Mouse (Mus musculus) limb, embryonic 11.5 days (tissue): ENCODE results near the gene Cpne5. TPM values are rescaled to one million over a fixed set of nuclear protein-coding genes. Genes with fewer than 3 reads are reported as not detected.

Experiments
- ATAC-seq: fragments of 200-750 bp; cut with Nextera tagmentation; 2 replicates; pipeline ENCODE4 v1.8.0; 2017; ENCODE audit warnings: low read depth; ENCODE audit not compliant: insufficient number of reproducible peaks, low FRiP score, low TSS enrichment
- DNase-seq: peaks from one replicate; pipeline ENCODE4 v3.0.0-alpha.2; 2015; ENCODE audit warnings: low spot score
- H3K27ac ChIP-seq: fragments of 300-500 bp; sonication (generic); replicated peaks from 2 replicates; pipeline ENCODE4 v1.5.1; 2014; ENCODE audit warnings: low read depth, mild to moderate bottlenecking, low read length
- H3K27me3 ChIP-seq: fragments of 300-500 bp; sonication (generic); 2 replicates; pipeline ENCODE4 v1.6.1; 2014; ENCODE audit warnings: mild to moderate bottlenecking, low read length, mixed read lengths; ENCODE audit not compliant: control insufficient read depth, insufficient read depth
- H3K36me3 ChIP-seq: fragments of 300-500 bp; sonication (generic); 2 replicates; pipeline ENCODE4 v1.6.1; 2014; ENCODE audit warnings: mild to moderate bottlenecking, low read length, moderate library complexity, mixed read lengths; ENCODE audit not compliant: control insufficient read depth, insufficient read depth
- H3K4me1 ChIP-seq: fragments of 300-500 bp; sonication (generic); 2 replicates; pipeline ENCODE4 v1.6.1; 2014; ENCODE audit warnings: low read length, mixed read lengths; ENCODE audit not compliant: control insufficient read depth, insufficient read depth
- H3K4me2 ChIP-seq: fragments of 300-500 bp; sonication (generic); 2 replicates; pipeline ENCODE4 v1.6.1; 2014; ENCODE audit warnings: low read depth, mild to moderate bottlenecking, moderate library complexity; ENCODE audit not compliant: severe bottlenecking
- H3K4me3 ChIP-seq: fragments of 300-500 bp; sonication (generic); 2 replicates; pipeline ENCODE4 v1.5.1; 2014; ENCODE audit warnings: low read depth, low read length
- H3K9ac ChIP-seq: fragments of 300-500 bp; sonication (generic); 2 replicates; pipeline ENCODE4 v1.6.1; 2014; ENCODE audit warnings: mild to moderate bottlenecking, low read length
- H3K9me3 ChIP-seq: fragments of 300-500 bp; sonication (generic); 2 replicates; pipeline ENCODE4 v1.6.1; 2016; ENCODE audit warnings: low read length; ENCODE audit not compliant: control insufficient read depth
- WGBS: fragments of 180-500 bp; shearing (Covaris S2); extraction: QIAGEN DNeasy Blood & Tissue Kit; methylation state at CpG from one replicate; pipeline ENCODE4 v1.1.7; 2014; 5-methylcytosine and 5-hydroxymethylcytosine counted together
- polyA plus RNA-seq: library from polyadenylated mRNA; unstranded; fragments of >200 nt; fragmentation: Nextera tagmentation; extraction: Ambion mirVana; gene quantifications from 2 replicates; pipeline ENCODE4 v1.2.1, GENCODE M21; 2014

Cpne5 gene
- polyA plus RNA-seq, 1 experiment from 2014 or later: 4.1 TPM

DNA sequence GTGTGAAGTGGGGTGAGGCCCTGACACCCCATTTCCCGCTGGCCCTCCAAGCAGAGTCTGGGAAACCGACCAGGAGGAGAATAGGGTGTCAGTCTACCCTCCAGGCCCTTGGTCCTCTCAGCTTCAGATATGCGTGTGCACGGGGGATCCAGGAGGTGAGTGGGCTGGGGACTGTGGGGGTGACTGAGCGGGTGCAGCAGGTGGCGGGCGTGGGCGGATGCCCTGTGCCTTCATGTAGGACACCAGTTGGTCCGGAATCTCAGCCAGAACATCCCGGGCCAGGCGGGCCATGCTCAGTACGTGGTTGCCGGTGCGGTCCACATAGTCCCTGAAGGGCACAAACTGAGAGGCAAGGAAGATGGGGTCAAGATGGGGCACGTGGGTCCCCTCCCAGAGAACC, 79.1 kb downstream of the Cpne5 start:
- DNase-seq (no peak), ATAC-seq (no peak)
- Histone ChIP-seq H3K36me3 (no peaks in the 10 kb centered on the region; the same call in 1 of the 2 replicates), H3K4me3 (no peak overlapping the region), H3K4me2 (peak overlapping the region; percentile 2; the same call in 1 of the 2 replicates), H3K9me3 (no peaks in the 10 kb centered on the region), H3K4me1 (no peaks in the 10 kb centered on the region), H3K27ac (no peak overlapping the region), H3K27me3 (no peaks in the 10 kb centered on the region), H3K9ac (no peak overlapping the region)
- 93% methylated on average over 15 of the region's 15 CpGs for WGBS

DNA sequence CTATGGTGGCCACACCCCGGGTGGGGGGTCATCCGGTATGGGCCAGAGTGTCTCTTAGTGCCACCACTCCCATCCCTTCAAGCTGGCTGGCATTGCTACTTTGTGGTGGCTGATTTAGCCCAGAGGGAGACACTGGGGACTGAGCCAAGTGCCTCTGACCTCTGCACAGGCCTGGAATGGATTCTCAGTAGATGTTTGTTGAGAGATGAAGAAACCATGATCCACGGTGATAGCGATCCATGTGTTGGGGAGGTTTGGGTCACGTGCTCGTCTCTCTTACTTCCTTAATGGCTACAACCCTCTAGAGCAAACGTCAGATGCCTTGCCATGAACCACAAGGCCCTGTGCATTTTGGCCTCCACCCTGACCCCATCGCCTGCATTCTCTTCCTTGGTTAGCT, 81.1 kb downstream of the Cpne5 start:
- no peak overlapping the region for H3K27ac ChIP-seq
- 83% methylated on average over 8 of the region's 8 CpGs for WGBS

DNA sequence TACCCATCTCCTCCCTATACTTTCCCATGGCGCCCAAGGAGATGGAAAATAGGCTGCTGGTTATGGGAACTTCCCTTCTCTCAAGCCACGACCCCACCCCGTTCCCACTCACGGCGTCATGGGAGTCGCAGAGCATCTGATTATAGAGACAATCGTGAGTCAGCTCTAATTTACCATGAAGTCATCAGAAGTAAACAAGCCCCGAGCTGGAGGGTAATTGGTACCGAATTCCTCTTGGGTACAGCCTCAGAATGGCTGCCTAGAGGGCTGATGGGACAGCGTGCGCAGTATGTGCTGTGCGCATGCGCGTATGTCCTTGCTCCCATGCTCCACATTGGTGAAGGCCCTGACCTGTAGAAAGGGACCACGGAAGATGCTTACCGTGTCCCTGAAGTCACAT, 81.6 kb downstream of the Cpne5 start:
- Histone ChIP-seq H3K27me3 (no peaks in the 10 kb centered on the region), H3K36me3 (no peaks in the 10 kb centered on the region; the same call in 1 of the 2 replicates), H3K4me2 (no peak overlapping the region), H3K4me3 (no peak overlapping the region), H3K27ac (no peak overlapping the region), H3K4me1 (no peaks in the 10 kb centered on the region), H3K9ac (no peak overlapping the region), H3K9me3 (no peaks in the 10 kb centered on the region)
- DNase-seq (no peak), ATAC-seq (no peak)
- 89% methylated on average over 16 of the region's 16 CpGs for WGBS

More for the DNA sequence above, 81.1 kb downstream of the Cpne5 start:
- H3K36me3 ChIP-seq: no peaks in the 10 kb centered on the region; the same call in 1 of the 2 replicates
- no peak overlapping the region for H3K4me2 ChIP-seq
- H3K9me3 ChIP-seq: no peaks in the 10 kb centered on the region
- no peak overlapping the region for H3K4me3 ChIP-seq
- H3K9ac ChIP-seq: no peak overlapping the region
- DNase-seq (no peak), ATAC-seq (no peak)
- H3K27me3 ChIP-seq: no peaks in the 10 kb centered on the region
- H3K4me1 ChIP-seq: no peaks in the 10 kb centered on the region

- H3K9me3 ChIP-seq: no peaks in the 10 kb centered on the region
- no peak for ATAC-seq
- no peak overlapping the region for H3K4me2 ChIP-seq
- no peaks in the 10 kb centered on the region for H3K4me1 ChIP-seq
- no peaks in the 10 kb centered on the region for H3K36me3 ChIP-seq
- no peaks in the 10 kb centered on the region for H3K27me3 ChIP-seq
- 85% methylated on average over 12 of the region's 12 CpGs for WGBS
- no peak for DNase-seq
- H3K9ac ChIP-seq: no peak overlapping the region
- H3K27ac ChIP-seq: no peak overlapping the region
- H3K4me3 ChIP-seq: no peak overlapping the region
Observed at GRCm38 (mm10) chr17:29155355-29156135, 82.4 kb downstream of the Cpne5 start.

GRCm38 (mm10) chr17:29154247-29154646, 83.7 kb downstream of the Cpne5 start:
- Histone ChIP-seq H3K36me3 (no peaks in the 10 kb centered on the region), H3K4me1 (no peaks in the 10 kb centered on the region), H3K4me2 (no peak overlapping the region), H3K27me3 (no peaks in the 10 kb centered on the region), H3K27ac (no peak overlapping the region), H3K9ac (no peak overlapping the region), H3K4me3 (no peak overlapping the region), H3K9me3 (no peaks in the 10 kb centered on the region)
- 90% methylated on average over 13 of the region's 13 CpGs for WGBS
- ATAC-seq: no peak
- DNase-seq: no peak

GRCm38 (mm10) chr17:29152547-29152946, 85.4 kb downstream of the Cpne5 start:
- Histone ChIP-seq H3K36me3 (no peaks in the 10 kb centered on the region), H3K4me3 (no peak overlapping the region), H3K27me3 (no peaks in the 10 kb centered on the region), H3K9ac (no peak overlapping the region), H3K4me2 (no peak overlapping the region), H3K9me3 (no peaks in the 10 kb centered on the region), H3K4me1 (no peaks in the 10 kb centered on the region), H3K27ac (no peak overlapping the region)
- ATAC-seq (no peak), DNase-seq (no peak)
- WGBS: 67% methylated on average over 5 of the region's 5 CpGs

GRCm38 (mm10) chr17:29149766-29150165, 88.2 kb downstream of the Cpne5 start:
- Histone ChIP-seq H3K4me1 (no peaks in the 10 kb centered on the region), H3K4me3 (no peak overlapping the region), H3K27me3 (no peaks in the 10 kb centered on the region), H3K4me2 (no peak overlapping the region), H3K9me3 (no peaks in the 10 kb centered on the region; the same call in 1 of the 2 replicates), H3K36me3 (no peaks in the 10 kb centered on the region), H3K27ac (no peak overlapping the region), H3K9ac (no peak overlapping the region)
- no peak for ATAC-seq
- WGBS: 69% methylated on average over 7 of the region's 7 CpGs
- DNase-seq: no peak

- no peak overlapping the region for H3K4me2 ChIP-seq
- 84% methylated on average over 6 of the region's 6 CpGs for WGBS
- ATAC-seq (no peak), DNase-seq (no peak)
- no peak overlapping the region for H3K9ac ChIP-seq
- H3K4me3 ChIP-seq: no peak overlapping the region
- no peak overlapping the region for H3K27ac ChIP-seq
- H3K4me1 ChIP-seq: no peaks in the 10 kb centered on the region
- H3K27me3 ChIP-seq: no peaks in the 10 kb centered on the region
- no peaks in the 10 kb centered on the region; the same call in 1 of the 2 replicates for H3K9me3 ChIP-seq
- H3K36me3 ChIP-seq: no peaks in the 10 kb centered on the region
Observed at GRCm38 (mm10) chr17:29147773-29148172, 90.2 kb downstream of the Cpne5 start.
